Mouse (Mus musculus): ENCODE measurements around the gene Oxld1. TPM values are rescaled to one million over a fixed set of nuclear protein-coding genes. Genes with fewer than 3 reads are reported as not detected.
A peak's percentile ranks its signal among the peaks of the same experiment; 100 is the strongest.

Gene Oxld1
- 18.7 and 31.4 TPM in 2 replicates for total RNA-seq (2012; rRNA removed)
- total RNA-seq (2014; rRNA removed): 17.6 and 20.3 TPM in 2 replicates
- 10.4 and 12.2 TPM in 2 replicates for polyA plus RNA-seq (2012; ENCODE audit: insufficient read length, low read depth)

DNA sequence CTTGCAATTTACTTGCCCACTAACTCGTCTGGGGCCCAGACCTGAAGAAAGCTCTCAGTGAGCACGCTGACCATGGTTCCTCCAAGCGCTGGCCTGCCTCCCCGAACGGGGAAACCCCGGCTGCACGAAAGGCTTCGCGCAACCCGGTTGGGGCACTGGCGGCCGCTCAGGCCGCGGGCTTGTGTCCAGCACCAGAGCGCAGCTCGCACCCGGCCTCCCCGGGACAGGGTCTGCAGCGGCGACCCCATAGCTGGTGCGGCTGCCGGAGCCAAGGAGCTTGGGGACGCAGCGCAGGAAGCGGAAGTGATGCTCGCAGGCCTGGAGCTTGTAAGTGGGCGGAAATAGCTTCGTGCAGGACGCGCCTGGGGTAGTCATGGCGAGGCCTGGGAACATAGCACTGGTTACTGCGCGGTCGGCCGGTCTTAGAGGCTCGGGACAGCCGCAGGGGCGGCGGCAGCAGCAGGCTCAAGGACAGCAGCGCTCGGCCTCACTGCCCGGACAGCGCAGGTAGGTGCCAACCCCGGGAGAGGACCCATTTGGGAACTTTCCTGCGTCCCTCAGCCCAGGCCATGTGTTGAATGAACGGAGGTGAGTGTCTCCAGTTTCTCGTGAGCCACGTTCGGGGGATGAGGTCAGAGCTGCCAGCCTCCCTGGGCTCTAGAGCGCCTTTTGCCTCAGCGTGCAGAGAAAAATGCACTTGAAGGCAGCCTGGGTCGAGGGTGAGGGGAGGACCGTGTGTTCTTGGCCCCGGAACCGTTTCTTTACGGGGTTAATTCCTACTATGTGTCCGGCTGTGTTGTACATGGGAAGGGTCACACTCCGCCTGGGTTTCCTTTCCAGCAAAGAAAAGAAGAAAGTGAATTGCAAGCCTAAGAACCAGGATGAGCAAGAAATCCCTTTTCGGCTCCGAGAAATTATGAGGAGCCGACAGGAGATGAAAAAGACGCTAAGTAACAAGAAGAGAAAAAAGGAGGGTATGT is at the start of gene Oxld1, which contains the start of gene Ccdc137:
TSS of gene Oxld1 (minus strand) at position 297 of the 980 bp plus-strand sequence.
TSS of gene Ccdc137 (plus strand) at position 344 of the 980 bp plus-strand sequence.
- peak within 1 kb of the TSS; percentile 82 to 100 (median 85) for H3K4me3 ChIP-seq (replicated peaks in 1 of 3; ENCODE audit: low read depth in 2 of 3, low read length in 2 of 3, poor library complexity in 1 of 3)
- peak; percentile 96 for TF ChIP-seq ELF1 (IDR thresholded peaks at IDR 0.05; ENCODE audit: low read depth, low read length)
- TF ChIP-seq TBP (conservative IDR thresholded peaks at IDR 0.05; ENCODE audit: low read depth, low read length): peak; percentile 85
- peak; percentile 98 for TF ChIP-seq SIN3A (IDR thresholded peaks at IDR 0.05; ENCODE audit: low read length)
- peak; percentile 84 for TF ChIP-seq MAX (IDR thresholded peaks at IDR 0.05; ENCODE audit: low read length)
- peak; percentile 51; the same call in 1 of the 2 replicates for TF ChIP-seq ZKSCAN1 (IDR thresholded peaks at IDR 0.05; ENCODE audit: borderline replicate concordance, low read depth, low read length)
- peak; percentile 92 for TF ChIP-seq TCF12 (IDR thresholded peaks at IDR 0.05; ENCODE audit: low read depth, low read length)
- TF ChIP-seq POLR2A (IDR thresholded peaks at IDR 0.05; ENCODE audit: low read depth, low read length): peak; percentile 94
- TF ChIP-seq RCOR1 (conservative IDR thresholded peaks at IDR 0.05; ENCODE audit: low read depth, low read length): no peak
- TF ChIP-seq POLR2AphosphoS2 (IDR thresholded peaks at IDR 0.05; ENCODE audit: low read depth, low read length): peak; percentile 72; the same call in 1 of the 2 replicates
- TF ChIP-seq UBTF (IDR thresholded peaks at IDR 0.05; ENCODE audit: low read depth, low read length): peak; percentile 84; the same call in 1 of the 2 replicates
- no peak for TF ChIP-seq ZC3H11A (IDR thresholded peaks at IDR 0.05; ENCODE audit: low read depth, low read length)
- no peak for TF ChIP-seq CHD2 (IDR thresholded peaks at IDR 0.05; ENCODE audit: low read length)
- TF ChIP-seq NRF1 (IDR thresholded peaks at IDR 0.05; ENCODE audit: low read depth, low read length): peak; percentile 47
- no peak for TF ChIP-seq JUN (IDR thresholded peaks at IDR 0.05; ENCODE audit: insufficient read depth, low read depth, low read length)
- TF ChIP-seq MXI1 (IDR thresholded peaks at IDR 0.05; ENCODE audit: low read depth, low read length): peak; percentile 96
- peak; percentile 87; the same call in 1 of the 2 replicates for TF ChIP-seq MYC (IDR thresholded peaks at IDR 0.05; ENCODE audit: low read depth, low read length)
- peak; percentile 87 for TF ChIP-seq HCFC1 (IDR thresholded peaks at IDR 0.05; ENCODE audit: low read depth, low read length)
- peak; percentile 60 for TF ChIP-seq MEF2A (IDR thresholded peaks at IDR 0.05; ENCODE audit: borderline replicate concordance, low read depth, low read length)
- TF ChIP-seq NELFE (IDR thresholded peaks at IDR 0.05; ENCODE audit: low read depth, low read length): peak; percentile 97
- TF ChIP-seq ZMIZ1 (IDR thresholded peaks at IDR 0.05; ENCODE audit: low read depth, low read length): peak; percentile 94
- no peak for TF ChIP-seq GABPA (IDR thresholded peaks at IDR 0.05; ENCODE audit: insufficient replicate concordance, low read depth, low read length)
- peak; percentile 76; the same call in 1 of the 2 replicates for TF ChIP-seq KAT2A (IDR thresholded peaks at IDR 0.05; ENCODE audit: insufficient replicate concordance, low read length)
- peaks cover 37 to 61% of the 10 kb centered on the region in 2 experiments for H3K36me3 ChIP-seq (replicated peaks in 1 of 2; ENCODE audit: control insufficient read depth in 1 of 2, insufficient read depth in 1 of 2, low read length in 1 of 2)
- H3K27ac ChIP-seq (ENCODE audit: insufficient read depth, low read depth): peak within 1 kb of the TSS; percentile 23; the same call in 1 of the 2 replicates
- DNase-seq (ENCODE audit: extremely low read depth): peak; percentile 90
- no peaks in the 10 kb centered on the region for H3K27me3 ChIP-seq (replicated peaks)
- peak within 1 kb of the TSS; percentile 56 for H3K4me2 ChIP-seq (ENCODE audit: insufficient read depth, low read depth, poor library complexity, severe bottlenecking)
- peak within 1 kb of the TSS; percentile 66 for H3K9ac ChIP-seq (ENCODE audit: insufficient read depth, low read depth)
- H3K9me3 ChIP-seq (replicated peaks; ENCODE audit: low read length): no peaks in the 10 kb centered on the region
- H3K4me1 ChIP-seq (ENCODE audit: control insufficient read depth in 1 of 2, insufficient read depth in 2 of 2): peaks cover 9 to 26% of the 10 kb centered on the region in 2 experiments
- in situ Hi-C loops (cut with MboI; ENCODE audit: low pct_ligation_motif_present, low pct_unique_long_range_greater_than_20kb, low sequenced_read_pairs): no loop called here
- peaks cover 23% of the 10 kb centered on the region for H3K79me2 ChIP-seq (replicated peaks; ENCODE audit: control insufficient read depth, extremely low read depth, insufficient read depth, poor library complexity, severe bottlenecking)
- dilution Hi-C loops (cut with MboI; ENCODE audit: extremely low pct_ligation_motif_present, extremely low pct_unique_long_range_greater_than_20kb, low sequenced_read_pairs): no loop called here

All from CH12.LX (cell line).